Mouse (Mus musculus) MEL (cell line): ENCODE measurements at regions not wholly inside any gene's neighbourhood (a gene's known extent, or its start where the extent isn't known, plus 50 kb on each side); places are given as distances from the start of the nearest gene placed in this dataset.

Source experiments
- DNase-seq: peaks from one replicate; pipeline ENCODE4 v3.0.0; 2011; ENCODE audit warnings: low read depth, low spot score
- H3K27ac ChIP-seq: 2 replicates; pipeline ENCODE4 v1.5.1; 2012; ENCODE audit warnings: low read depth, mild to moderate bottlenecking, control low read depth, low read length, moderate library complexity; ENCODE audit not compliant: control insufficient read depth
- H3K27me3 ChIP-seq, 2 experiments: fragments of 150-350 bp in 1 of 2; sonication (generic) in 1 of 2; 2 replicates each; pipeline ENCODE4 v1.6.1; 2012; ENCODE audit warnings: low read length in 2 of 2, mild to moderate bottlenecking in 2 of 2, improper control_type of control experiment in 1 of 2, moderate library complexity in 1 of 2; ENCODE audit not compliant: insufficient read depth in 2 of 2, control insufficient read depth in 1 of 2
- H3K36me3 ChIP-seq, 2 experiments: 2 replicates each; pipeline ENCODE4 v1.6.1; 2012 to 2014; ENCODE audit warnings: low read length in 2 of 2, improper control_type of control experiment in 1 of 2, inconsistent platforms in 1 of 2, mild to moderate bottlenecking in 1 of 2; ENCODE audit not compliant: insufficient read depth in 2 of 2, control insufficient read depth in 1 of 2
- H3K4me1 ChIP-seq, 2 experiments: fragments of 150-350 bp in 1 of 2; sonication (generic) in 1 of 2; 2 replicates each; pipeline ENCODE4 v1.6.1; 2012; ENCODE audit warnings: low read length in 2 of 2, improper control_type of control experiment in 1 of 2, mild to moderate bottlenecking in 1 of 2; ENCODE audit not compliant: insufficient read depth in 2 of 2, control insufficient read depth in 1 of 2
- H3K4me3 ChIP-seq, 2 experiments: fragments of 150-350 bp in 1 of 2; sonication (generic) in 1 of 2; 2 replicates each; pipeline ENCODE4 v1.5.1; 2012; ENCODE audit warnings: low read depth in 2 of 2, low read length in 2 of 2, mild to moderate bottlenecking in 2 of 2, moderate library complexity in 2 of 2, control low read depth in 1 of 2, improper control_type of control experiment in 1 of 2; ENCODE audit not compliant: control insufficient read depth in 1 of 2, insufficient read depth in 1 of 2
- H3K79me2 ChIP-seq: 2 replicates; pipeline ENCODE4 v1.6.1; 2012; ENCODE audit warnings: mild to moderate bottlenecking, low read length, moderate library complexity; ENCODE audit not compliant: control insufficient read depth, poor library complexity, insufficient read depth
- H3K9ac ChIP-seq: 2 replicates; pipeline ENCODE4 v1.6.1; 2012; ENCODE audit warnings: low read depth, mild to moderate bottlenecking, control low read depth, low read length, moderate library complexity; ENCODE audit not compliant: control insufficient read depth, poor library complexity, severe bottlenecking
- H3K9me3 ChIP-seq: fragments of 150-350 bp; sonication (generic); replicated peaks from 2 replicates; pipeline ENCODE4 v1.6.1; 2012; ENCODE audit warnings: mild to moderate bottlenecking, low read length, improper control_type of control experiment, moderate library complexity; ENCODE audit not compliant: insufficient read depth
- CHD1 ChIP-seq: IDR thresholded peaks from 2 replicates; pipeline ENCODE4 v1.6.1; 2012; ENCODE audit warnings: low read depth, mild to moderate bottlenecking, inconsistent platforms, low read length, improper control_type of control experiment
- CHD2 ChIP-seq: IDR thresholded peaks from 2 replicates; pipeline ENCODE4 v1.6.1; 2011; ENCODE audit warnings: low read length, improper control_type of control experiment
- E2F4 ChIP-seq: IDR thresholded peaks from 2 replicates; pipeline ENCODE4 v1.6.1; 2011; ENCODE audit warnings: low read depth, low read length, improper control_type of control experiment, borderline replicate concordance
- ELF1 ChIP-seq: IDR thresholded peaks from 2 replicates; pipeline ENCODE4 v1.6.1; 2014; ENCODE audit warnings: low read depth, mild to moderate bottlenecking, inconsistent platforms, low read length, improper control_type of control experiment, moderate library complexity
- EP300 ChIP-seq, 2 experiments: IDR thresholded peaks; 2 replicates each; pipeline ENCODE4 v1.6.1; 2011; ENCODE audit warnings: improper control_type of control experiment in 2 of 2, low read length in 2 of 2, low read depth in 1 of 2, mild to moderate bottlenecking in 1 of 2
- ETS1 ChIP-seq: IDR thresholded peaks from 2 replicates; pipeline ENCODE4 v1.6.1; 2012; ENCODE audit warnings: low read depth, mild to moderate bottlenecking, inconsistent platforms, low read length, improper control_type of control experiment, moderate library complexity
- GABPA ChIP-seq: IDR thresholded peaks from 2 replicates; pipeline ENCODE4 v1.6.1; 2012; ENCODE audit warnings: low read depth, mild to moderate bottlenecking, inconsistent platforms, low read length, improper control_type of control experiment, moderate library complexity
- HCFC1 ChIP-seq: IDR thresholded peaks from 2 replicates; pipeline ENCODE4 v1.6.1; 2012; ENCODE audit warnings: low read depth, mild to moderate bottlenecking, inconsistent platforms, low read length, improper control_type of control experiment, moderate library complexity
- JUND ChIP-seq: IDR thresholded peaks from 2 replicates; pipeline ENCODE4 v1.6.1; 2011; ENCODE audit warnings: low read depth, mild to moderate bottlenecking, improper control_type of control experiment, low read length
- MAFK ChIP-seq: IDR thresholded peaks from 2 replicates; pipeline ENCODE4 v1.6.1; 2011; ENCODE audit warnings: low read depth, mild to moderate bottlenecking, low read length, improper control_type of control experiment, borderline replicate concordance
- MAX ChIP-seq: IDR thresholded peaks from 2 replicates; pipeline ENCODE4 v1.6.1; 2011; ENCODE audit warnings: low read length, improper control_type of control experiment
- MAZ ChIP-seq: IDR thresholded peaks from 2 replicates; pipeline ENCODE4 v1.6.1; 2012; ENCODE audit warnings: low read depth, mild to moderate bottlenecking, inconsistent platforms, low read length, improper control_type of control experiment
- MYB ChIP-seq: IDR thresholded peaks from 2 replicates; pipeline ENCODE4 v1.6.1; 2011; ENCODE audit warnings: mild to moderate bottlenecking, low read depth, low read length, improper control_type of control experiment
- MYC ChIP-seq: IDR thresholded peaks from 2 replicates; pipeline ENCODE4 v1.6.1; 2011; ENCODE audit warnings: low read depth, mild to moderate bottlenecking, low read length, improper control_type of control experiment, moderate library complexity
- NRF1 ChIP-seq: IDR thresholded peaks from 2 replicates; pipeline ENCODE4 v1.6.1; 2014; ENCODE audit warnings: low read depth, mild to moderate bottlenecking, inconsistent platforms, low read length, improper control_type of control experiment, moderate library complexity; ENCODE audit not compliant: poor library complexity, insufficient read depth, severe bottlenecking
- POLR2A ChIP-seq, 2 experiments: IDR thresholded peaks; 2 replicates each; pipeline ENCODE4 v1.6.1; 2011 to 2012; ENCODE audit warnings: low read length in 2 of 2, mild to moderate bottlenecking in 2 of 2, control low read depth in 1 of 2, improper control_type of control experiment in 1 of 2, low read depth in 1 of 2, moderate library complexity in 1 of 2; ENCODE audit not compliant: control insufficient read depth in 1 of 2, insufficient read depth in 1 of 2, poor library complexity in 1 of 2
- RCOR1 ChIP-seq: IDR thresholded peaks from 2 replicates; pipeline ENCODE4 v1.6.1; 2012; ENCODE audit warnings: low read depth, mild to moderate bottlenecking, inconsistent platforms, low read length, improper control_type of control experiment
- SIN3A ChIP-seq: IDR thresholded peaks from 2 replicates; pipeline ENCODE4 v1.6.1; 2012; ENCODE audit warnings: low read length, improper control_type of control experiment, inconsistent platforms
- TAL1 ChIP-seq: IDR thresholded peaks from 2 replicates; pipeline ENCODE4 v1.6.1; 2012; ENCODE audit warnings: mild to moderate bottlenecking, inconsistent platforms, low read length, moderate library complexity, mixed read lengths
- TBP ChIP-seq: IDR thresholded peaks from 2 replicates; pipeline ENCODE4 v1.8.0; 2011; ENCODE audit warnings: low read depth, low read length, improper control_type of control experiment
- TCF12 ChIP-seq: IDR thresholded peaks from 2 replicates; pipeline ENCODE4 v1.6.1; 2014; ENCODE audit warnings: low read depth, mild to moderate bottlenecking, inconsistent platforms, low read length, improper control_type of control experiment, moderate library complexity
- UBTF ChIP-seq: IDR thresholded peaks from 2 replicates; pipeline ENCODE4 v1.6.1; 2012; ENCODE audit warnings: low read depth, mild to moderate bottlenecking, inconsistent platforms, low read length, improper control_type of control experiment, moderate library complexity, borderline replicate concordance; ENCODE audit not compliant: insufficient read depth
- USF1 ChIP-seq: IDR thresholded peaks from 2 replicates; pipeline ENCODE4 v1.6.1; 2014; ENCODE audit warnings: low read depth, mild to moderate bottlenecking, inconsistent platforms, low read length, improper control_type of control experiment, moderate library complexity
- USF2 ChIP-seq, 2 experiments: IDR thresholded peaks; 2 replicates each; pipeline ENCODE4 v1.6.1; 2011 to 2012; ENCODE audit warnings: improper control_type of control experiment in 2 of 2, low read length in 2 of 2, borderline replicate concordance in 1 of 2, inconsistent platforms in 1 of 2, low read depth in 1 of 2, mild to moderate bottlenecking in 1 of 2; ENCODE audit not compliant: insufficient read depth in 1 of 2
- ZKSCAN1 ChIP-seq: IDR thresholded peaks from 2 replicates; pipeline ENCODE4 v1.6.1; 2012; ENCODE audit warnings: low read depth, mild to moderate bottlenecking, inconsistent platforms, low read length, improper control_type of control experiment, moderate library complexity
- ZMIZ1 ChIP-seq: IDR thresholded peaks from 2 replicates; pipeline ENCODE4 v1.6.1; 2012; ENCODE audit warnings: low read depth, mild to moderate bottlenecking, inconsistent platforms, low read length, improper control_type of control experiment, moderate library complexity

- Histone ChIP-seq H3K4me3 (no peak overlapping the region), H3K9me3 (no peaks in the 10 kb centered on the region), H3K9ac (no peak overlapping the region), H3K79me2 (no peaks in the 10 kb centered on the region), H3K27ac (no peak overlapping the region), H3K27me3 (no peaks in the 10 kb centered on the region; a peak in 1 of 4 replicates), H3K4me1 (no peaks in the 10 kb centered on the region), H3K36me3 (no peaks in the 10 kb centered on the region)
- TF ChIP-seq CHD2 (no peak), RCOR1 (no peak), ZKSCAN1 (no peak), CHD1 (no peak), NRF1 (no peak), UBTF (no peak)
- DNase-seq, result no peak
Observed at GRCm38 (mm10) chr2:166357824-166358223, 202.4 kb upstream of the Sulf2 start.

GRCm38 (mm10) chr2:166355944-166356343 lies 200.5 kb upstream of the Sulf2 start:
- no peaks in the 10 kb centered on the region for H3K27me3 ChIP-seq
- no peak overlapping the region for H3K27ac ChIP-seq
- DNase-seq, result no peak
- H3K4me3 ChIP-seq, result no peak overlapping the region
- TF ChIP-seq TAL1, result no peak
- no peak for TF ChIP-seq MAFK
- no peak for TF ChIP-seq EP300 (IDR thresholded peaks at IDR 0.05; ENCODE audit: low read depth in 1 of 2, low read length in 2 of 2)
- TF ChIP-seq E2F4, result no peak
- no peaks in the 10 kb centered on the region for H3K36me3 ChIP-seq
- H3K9me3 ChIP-seq, result no peaks in the 10 kb centered on the region
- no peaks in the 10 kb centered on the region for H3K4me1 ChIP-seq
- H3K79me2 ChIP-seq, result no peaks in the 10 kb centered on the region
- H3K9ac ChIP-seq, result no peak overlapping the region

GRCm38 (mm10) chr2:166355446-166355845 lies 200.0 kb upstream of the Sulf2 start:
- no peaks in the 10 kb centered on the region for H3K4me1 ChIP-seq
- H3K27me3 ChIP-seq, result no peaks in the 10 kb centered on the region
- no peak overlapping the region for H3K9ac ChIP-seq
- H3K9me3 ChIP-seq, result no peaks in the 10 kb centered on the region
- no peak for DNase-seq
- no peaks in the 10 kb centered on the region for H3K36me3 ChIP-seq
- no peak overlapping the region for H3K4me3 ChIP-seq
- TF ChIP-seq CHD1 (no peak), MAFK (no peak), TCF12 (no peak), MYC (no peak), ZMIZ1 (no peak), E2F4 (no peak), TBP (no peak), POLR2A (IDR thresholded peaks at IDR 0.05; ENCODE audit: control insufficient read depth in 1 of 2, insufficient read depth in 1 of 2, low read depth in 1 of 2, low read length in 2 of 2, poor library complexity in 1 of 2) (no peak), ETS1 (no peak), USF2 (IDR thresholded peaks at IDR 0.05; ENCODE audit: borderline replicate concordance in 1 of 2, insufficient read depth in 1 of 2, low read depth in 1 of 2, low read length in 2 of 2) (no peak), MAZ (no peak), MYB (no peak), USF1 (no peak), GABPA (no peak), JUND (no peak), MAX (no peak), ZKSCAN1 (no peak), HCFC1 (no peak), ELF1 (no peak), SIN3A (no peak)
- no peaks in the 10 kb centered on the region for H3K79me2 ChIP-seq
- H3K27ac ChIP-seq, result no peak overlapping the region
